Mouse (Mus musculus) hindbrain, embryonic 16.5 days (tissue): Measurements from ENCODE around the gene Pparg. TPM values are rescaled to one million over a fixed set of nuclear protein-coding genes. Genes with fewer than 3 reads are reported as not detected.

Source experiments
- ATAC-seq: fragments of 200-750 bp; cut with Nextera tagmentation; 2 replicates; pipeline ENCODE4 v1.8.0; 2017; ENCODE audit warnings: moderate TSS enrichment, moderate library complexity
- H3K27ac ChIP-seq: fragments of 300-500 bp; sonication (generic); 2 replicates; pipeline ENCODE4 v1.5.1; 2014; ENCODE audit warnings: low read depth, mild to moderate bottlenecking, control low read depth, low read length, moderate library complexity
- H3K27me3 ChIP-seq: fragments of 300-500 bp; sonication (generic); replicated peaks from 2 replicates; pipeline ENCODE4 v1.6.1; 2014; ENCODE audit warnings: low read length; ENCODE audit not compliant: control insufficient read depth, insufficient read depth
- H3K36me3 ChIP-seq: fragments of 300-500 bp; sonication (generic); 2 replicates; pipeline ENCODE4 v1.6.1; 2014; ENCODE audit warnings: mild to moderate bottlenecking, low read length, moderate library complexity, mixed read lengths; ENCODE audit not compliant: control insufficient read depth, insufficient read depth
- H3K4me1 ChIP-seq: fragments of 300-500 bp; sonication (generic); 2 replicates; pipeline ENCODE4 v1.6.1; 2014; ENCODE audit warnings: low read depth, low read length; ENCODE audit not compliant: control insufficient read depth, insufficient read depth
- H3K4me2 ChIP-seq: fragments of 300-500 bp; sonication (generic); 2 replicates; pipeline ENCODE4 v1.6.1; 2014; ENCODE audit warnings: mild to moderate bottlenecking, low read length, control low read depth, moderate library complexity
- H3K4me3 ChIP-seq: fragments of 300-500 bp; sonication (generic); 2 replicates; pipeline ENCODE4 v1.5.1; 2014; ENCODE audit warnings: mild to moderate bottlenecking, low read length, control low read depth, moderate library complexity
- H3K9ac ChIP-seq: fragments of 300-500 bp; sonication (generic); 2 replicates; pipeline ENCODE4 v1.6.1; 2014; ENCODE audit warnings: low read depth, mild to moderate bottlenecking, control low read depth, low read length, moderate library complexity
- H3K9me3 ChIP-seq: fragments of 300-500 bp; sonication (generic); 2 replicates; pipeline ENCODE4 v1.6.1; 2014; ENCODE audit warnings: mild to moderate bottlenecking, low read length, moderate library complexity; ENCODE audit not compliant: control insufficient read depth
- WGBS: fragments of 180-500 bp; shearing (Covaris S2); extraction: QIAGEN DNeasy Blood & Tissue Kit; methylation state at CpG from one replicate; pipeline ENCODE4 v1.1.7; 2014; 5-methylcytosine and 5-hydroxymethylcytosine counted together
- polyA plus RNA-seq: library from polyadenylated mRNA; unstranded; fragments of >200 nt; fragmentation: Nextera tagmentation; extraction: Ambion mirVana; gene quantifications from 2 replicates; pipeline ENCODE4 v1.2.1, GENCODE M21; 2015

The Pparg gene
- polyA plus RNA-seq, 1 experiment from 2014 or later: 0.41 TPM

GRCm38 (mm10) chr6:115321883-115322351, 38.8 kb upstream of the Pparg start:
- Histone ChIP-seq H3K9ac (no peak overlapping the region), H3K36me3 (no peaks in the 10 kb centered on the region), H3K27me3 (no peaks in the 10 kb centered on the region), H3K4me2 (no peak overlapping the region), H3K4me3 (no peak overlapping the region), H3K4me1 (no peaks in the 10 kb centered on the region), H3K9me3 (no peaks in the 10 kb centered on the region), H3K27ac (no peak overlapping the region)
- 62% methylated on average over 6 of the region's 6 CpGs for WGBS
- ATAC-seq: no peak

- no peaks in the 10 kb centered on the region for H3K4me1 ChIP-seq
- H3K4me3 ChIP-seq: no peak overlapping the region
- WGBS: 93% methylated on average over 5 of the region's 5 CpGs
- no peak for ATAC-seq
- H3K36me3 ChIP-seq: no peaks in the 10 kb centered on the region
- no peak overlapping the region for H3K27ac ChIP-seq
- no peak overlapping the region for H3K4me2 ChIP-seq
- peaks cover 2% of the 10 kb centered on the region; the same call in 1 of the 2 replicates for H3K9me3 ChIP-seq
- no peak overlapping the region for H3K9ac ChIP-seq
- H3K27me3 ChIP-seq: no peaks in the 10 kb centered on the region
Measured at GRCm38 (mm10) chr6:115322956-115323355, 37.8 kb upstream of the Pparg start.

- Histone ChIP-seq H3K36me3 (no peaks in the 10 kb centered on the region), H3K4me3 (no peak overlapping the region), H3K27ac (no peak overlapping the region), H3K4me1 (no peaks in the 10 kb centered on the region), H3K9me3 (peaks cover 2% of the 10 kb centered on the region; the same call in 1 of the 2 replicates), H3K9ac (no peak overlapping the region), H3K4me2 (no peak overlapping the region), H3K27me3 (no peaks in the 10 kb centered on the region)
- no peak for ATAC-seq
Measured at GRCm38 (mm10) chr6:115330964-115331363, 29.8 kb upstream of the Pparg start.

GRCm38 (mm10) chr6:115333099-115333694, 27.6 kb upstream of the Pparg start:
- Histone ChIP-seq H3K9me3 (no peaks in the 10 kb centered on the region), H3K27me3 (no peaks in the 10 kb centered on the region), H3K36me3 (no peaks in the 10 kb centered on the region), H3K4me1 (no peaks in the 10 kb centered on the region), H3K4me2 (no peak overlapping the region), H3K9ac (no peak overlapping the region), H3K4me3 (no peak overlapping the region), H3K27ac (no peak overlapping the region)
- no peak for ATAC-seq
- whole genome bisulfite sequencing: 63% methylated on average over 2 of the region's 2 CpGs

- no peaks in the 10 kb centered on the region for H3K36me3 ChIP-seq
- H3K4me2 ChIP-seq: no peak overlapping the region
- no peak overlapping the region for H3K4me3 ChIP-seq
- H3K27me3 ChIP-seq: no peaks in the 10 kb centered on the region
- WGBS: 44% methylated on average over 6 of the region's 6 CpGs
- no peaks in the 10 kb centered on the region for H3K9me3 ChIP-seq
- ATAC-seq: no peak
- no peak overlapping the region for H3K27ac ChIP-seq
- no peaks in the 10 kb centered on the region for H3K4me1 ChIP-seq
- no peak overlapping the region for H3K9ac ChIP-seq
Measured at GRCm38 (mm10) chr6:115335536-115335935, 25.2 kb upstream of the Pparg start.

GRCm38 (mm10) chr6:115340084-115340483, 20.7 kb upstream of the Pparg start:
- ATAC-seq: no peak
- Histone ChIP-seq H3K27me3 (no peaks in the 10 kb centered on the region), H3K4me3 (no peak overlapping the region), H3K27ac (no peak overlapping the region), H3K4me1 (no peaks in the 10 kb centered on the region), H3K36me3 (no peaks in the 10 kb centered on the region), H3K9me3 (peaks cover 2% of the 10 kb centered on the region; the same call in 1 of the 2 replicates), H3K4me2 (no peak overlapping the region), H3K9ac (no peak overlapping the region)
- 96% methylated on average over 2 of the region's 2 CpGs for WGBS

GRCm38 (mm10) chr6:115343096-115343495, 17.7 kb upstream of the Pparg start:
- ATAC-seq: no peak
- no peak overlapping the region for H3K9ac ChIP-seq
- 76% methylated on average over 4 of the region's 4 CpGs for WGBS
- peaks cover 2% of the 10 kb centered on the region; the same call in 1 of the 2 replicates for H3K9me3 ChIP-seq
- no peak overlapping the region for H3K4me2 ChIP-seq
- no peaks in the 10 kb centered on the region for H3K4me1 ChIP-seq
- H3K4me3 ChIP-seq: no peak overlapping the region
- H3K36me3 ChIP-seq: no peaks in the 10 kb centered on the region
- no peak overlapping the region for H3K27ac ChIP-seq
- no peaks in the 10 kb centered on the region for H3K27me3 ChIP-seq

GRCm38 (mm10) chr6:115343570-115343969, 17.2 kb upstream of the Pparg start:
- Histone ChIP-seq H3K4me3 (no peak overlapping the region), H3K9ac (no peak overlapping the region), H3K4me2 (no peak overlapping the region), H3K27me3 (no peaks in the 10 kb centered on the region), H3K9me3 (peaks cover 2% of the 10 kb centered on the region; the same call in 1 of the 2 replicates), H3K36me3 (no peaks in the 10 kb centered on the region), H3K27ac (no peak overlapping the region), H3K4me1 (no peaks in the 10 kb centered on the region)
- WGBS: 50% methylated on average over 5 of the region's 5 CpGs
- no peak for ATAC-seq

GRCm38 (mm10) chr6:115344101-115344500, 16.6 kb upstream of the Pparg start:
- 37% methylated on average over 10 of the region's 10 CpGs for WGBS
- H3K4me2 ChIP-seq: no peak overlapping the region
- no peaks in the 10 kb centered on the region for H3K36me3 ChIP-seq
- ATAC-seq: no peak
- H3K27ac ChIP-seq: no peak overlapping the region
- H3K4me1 ChIP-seq: no peaks in the 10 kb centered on the region
- H3K9me3 ChIP-seq: peaks cover 2% of the 10 kb centered on the region; the same call in 1 of the 2 replicates
- no peaks in the 10 kb centered on the region for H3K27me3 ChIP-seq
- H3K4me3 ChIP-seq: no peak overlapping the region
- no peak overlapping the region for H3K9ac ChIP-seq
